Mouse (Mus musculus) cerebellum, adult 11 months (tissue): ENCODE measurements at regions not wholly inside any gene's neighbourhood (a gene's known extent, or its start where the extent isn't known, plus 50 kb on each side); places are given as distances from the start of the nearest gene placed in this dataset.

Experiments
- DNase-seq: peaks from one replicate; pipeline ENCODE4 v3.0.0; 2022

- no peak for DNase-seq
Observed at GRCm38 (mm10) chr3:47866061-47866460, 1418.0 kb upstream of the Pabpc4l start.

GRCm38 (mm10) chr3:47863591-47863990, 1415.6 kb upstream of the Pabpc4l start:
- peak; percentile 8 for DNase-seq

- no peak for DNase-seq
Observed at GRCm38 (mm10) chr3:47845613-47846012, 1397.6 kb upstream of the Pabpc4l start.

GRCm38 (mm10) chr3:47836541-47837240, 1388.7 kb upstream of the Pabpc4l start:
- DNase-seq, result no peak

GRCm38 (mm10) chr3:47818361-47818760, 1370.3 kb upstream of the Pabpc4l start:
- DNase-seq, result no peak

GRCm38 (mm10) chr3:47817564-47817963, 1369.5 kb upstream of the Pabpc4l start:
- DNase-seq, result no peak
